ENCODE assay signal across 19 mouse cellular contexts in the genomic region with DNA sequence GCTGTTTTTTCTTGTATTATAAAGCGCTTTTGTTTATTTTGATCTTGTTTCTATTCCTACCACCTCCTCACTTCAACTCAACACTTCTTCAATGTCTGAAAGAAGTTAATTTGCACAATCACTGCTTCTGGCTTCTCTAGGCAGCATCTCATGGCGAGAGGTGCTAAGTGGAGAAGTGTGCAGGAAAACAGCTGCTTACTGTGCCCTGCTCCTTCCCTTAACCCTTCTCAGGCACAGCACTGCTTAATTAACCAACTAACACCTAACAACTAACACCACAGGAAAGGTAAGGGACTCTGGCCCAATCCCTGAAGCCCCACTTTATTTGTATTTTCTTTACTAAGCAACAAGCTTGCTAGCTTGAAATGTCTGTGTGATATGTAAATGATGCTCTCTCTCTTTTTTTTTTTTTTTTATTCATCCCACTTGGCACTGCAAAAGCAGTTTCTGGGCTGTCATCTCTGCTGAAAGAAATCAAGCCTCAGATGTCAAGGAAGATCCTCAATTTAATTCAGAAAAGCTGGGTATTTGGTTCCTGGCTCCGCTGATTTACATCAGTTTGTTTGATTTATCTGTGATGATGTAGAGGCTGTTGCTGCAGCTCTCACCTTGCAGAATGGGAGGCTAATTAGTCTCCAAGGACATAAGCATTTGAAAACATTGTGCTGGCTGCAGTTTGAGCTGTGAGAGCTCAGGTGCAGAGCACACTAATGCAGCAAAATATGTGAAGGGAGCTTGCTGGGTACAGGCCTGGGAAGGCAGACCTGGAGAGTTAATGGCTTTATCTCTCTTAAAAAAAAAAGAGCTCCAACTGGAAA.
DNase-seq lines count a peak whose midpoint lies in the region; ATAC-seq and TF ChIP-seq lines count a peak whose summit lies in the region.
"Had no signal": no experiment of that assay in that cellular context is flagged by ENCODE, and none has a peak within 500 bp of the region (broad histone marks: within the 10 kb centered on the region; RNA-seq: fewer than 3 reads in every experiment).

No protein-coding gene starts in this region.

- intact Hi-C loops in heart, postnatal 14 days (cut with DNase I) = no loop called here

- no peak for TF ChIP-seq CTCF in cerebellum, adult 2 months (IDR thresholded peaks at IDR 0.05; ENCODE audit: borderline replicate concordance, insufficient read depth, low read depth, low read length)

- H3K9ac ChIP-seq in neural tube, embryonic 13.5 days = no peak overlapping the region
- no peak overlapping the region for H3K9ac ChIP-seq in midbrain, embryonic 12.5 days (replicated peaks)
- H3K9ac ChIP-seq: embryonic facial prominence, embryonic 12.5 days; limb, embryonic 12.5 days; liver, embryonic 15.5 days; neural tube, embryonic 12.5 days had no signal

- WGBS in cerebellum, adult 2 months = 64% methylated on average over 3 of the region's 3 CpGs
- 46% methylated on average over 3 of the region's 3 CpGs for WGBS in neural tube, embryonic 13.5 days
- 47% methylated on average over 3 of the region's 3 CpGs for WGBS in midbrain, embryonic 12.5 days

- H3K36me3 ChIP-seq in neural tube, embryonic 13.5 days = no peaks in the 10 kb centered on the region
- no peaks in the 10 kb centered on the region for H3K36me3 ChIP-seq in midbrain, embryonic 12.5 days
- H3K36me3 ChIP-seq: embryonic facial prominence, embryonic 12.5 days; limb, embryonic 12.5 days; liver, embryonic 15.5 days; neural tube, embryonic 12.5 days had no signal

- no peak for TF ChIP-seq POLR2A in cerebellum, adult 2 months (IDR thresholded peaks at IDR 0.05; ENCODE audit: borderline replicate concordance, insufficient read depth, low read length)

- no peaks in the 10 kb centered on the region for H3K9me3 ChIP-seq in neural tube, embryonic 13.5 days
- H3K9me3 ChIP-seq in midbrain, embryonic 12.5 days = no peaks in the 10 kb centered on the region
- H3K9me3 ChIP-seq: embryonic facial prominence, embryonic 12.5 days; limb, embryonic 12.5 days; liver, embryonic 15.5 days; neural tube, embryonic 12.5 days had no signal

- no peaks in the 10 kb centered on the region for H3K4me1 ChIP-seq in cerebellum, adult 2 months (ENCODE audit: control insufficient read depth, insufficient read depth, low read length)
- peaks cover 13% of the 10 kb centered on the region for H3K4me1 ChIP-seq in neural tube, embryonic 13.5 days (replicated peaks)
- no peaks in the 10 kb centered on the region for H3K4me1 ChIP-seq in midbrain, embryonic 12.5 days
- H3K4me1 ChIP-seq: embryonic facial prominence, embryonic 12.5 days; liver, embryonic 15.5 days; neural tube, embryonic 12.5 days had no signal

- no peak overlapping the region for H3K4me2 ChIP-seq in neural tube, embryonic 13.5 days
- no peak overlapping the region for H3K4me2 ChIP-seq in midbrain, embryonic 12.5 days (replicated peaks)
- H3K4me2 ChIP-seq: embryonic facial prominence, embryonic 12.5 days; limb, embryonic 12.5 days; liver, embryonic 15.5 days; neural tube, embryonic 12.5 days had no signal

- ATAC-seq in neural tube, embryonic 13.5 days (ENCODE audit: low read depth) = peak; percentile 74
- peak; percentile 85 for ATAC-seq in midbrain, embryonic 12.5 days (ENCODE audit: low FRiP score, low read depth)

- peak; percentile 1 to 4 for DNase-seq in cerebellum, postnatal 14 days
- no peak for DNase-seq in cerebellum, adult 2 months
- DNase-seq in neural tube, embryonic 10.5 days (ENCODE audit: extremely low spot score, low spot score) = no peak
- DNase-seq in heart, adult 18-20 months = no peak
- DNase-seq in B cell, adult 2 months = no peak
- no peak for DNase-seq in heart, postnatal 14 days
- DNase-seq: adrenal gland, postnatal 10 days; cerebellum, postnatal 36 days; kidney, adult 9 months; thymus, postnatal 14 days had no signal

- H3K27me3 ChIP-seq in cerebellum, adult 2 months (ENCODE audit: control insufficient read depth, insufficient read depth, low read length) = no peaks in the 10 kb centered on the region
- no peaks in the 10 kb centered on the region for H3K27me3 ChIP-seq in neural tube, embryonic 13.5 days
- H3K27me3 ChIP-seq in midbrain, embryonic 12.5 days = no peaks in the 10 kb centered on the region
- H3K27me3 ChIP-seq: CH12.LX; embryonic facial prominence, embryonic 12.5 days; limb, embryonic 12.5 days; liver, embryonic 15.5 days; neural tube, embryonic 12.5 days had no signal

- no peak overlapping the region for H3K27ac ChIP-seq in cerebellum, adult 2 months (ENCODE audit: insufficient read depth, low read length)
- H3K27ac ChIP-seq in neural tube, embryonic 13.5 days (replicated peaks) = no peak overlapping the region; the same call in 1 of the 2 replicates
- peak overlapping the region; percentile 35; the same call in 1 of the 2 replicates for H3K27ac ChIP-seq in midbrain, embryonic 12.5 days (replicated peaks)
- H3K27ac ChIP-seq: embryonic facial prominence, embryonic 12.5 days; layer of hippocampus, adult 2 months; left cerebral cortex, adult 2 months; limb, embryonic 12.5 days; liver, embryonic 15.5 days; neural tube, embryonic 12.5 days had no signal

- H3K4me3 ChIP-seq in cerebellum, adult 2 months (replicated peaks; ENCODE audit: insufficient read depth, low read depth, low read length) = no peak overlapping the region
- no peak overlapping the region for H3K4me3 ChIP-seq in neural tube, embryonic 13.5 days
- no peak overlapping the region for H3K4me3 ChIP-seq in midbrain, embryonic 12.5 days
- H3K4me3 ChIP-seq: embryonic facial prominence, embryonic 12.5 days; layer of hippocampus, adult 2 months; left cerebral cortex, adult 2 months; limb, embryonic 12.5 days; liver, embryonic 15.5 days; neural tube, embryonic 12.5 days had no signal

Comparison
In these comparisons a context has a peak if more than half of its experiments do, and no peak if none do; other contexts are left out.
1. DNase-seq: peak in cerebellum, postnatal 14 days (2 of 2); none in cerebellum, adult 2 months (0 of 2), neural tube, embryonic 10.5 days (single experiment), heart, adult 18-20 months (0 of 2), B cell, adult 2 months (0 of 2) and heart, postnatal 14 days (0 of 2).